Comparison of ENCODE assay signal across 8 mouse cellular contexts in the genomic region with DNA sequence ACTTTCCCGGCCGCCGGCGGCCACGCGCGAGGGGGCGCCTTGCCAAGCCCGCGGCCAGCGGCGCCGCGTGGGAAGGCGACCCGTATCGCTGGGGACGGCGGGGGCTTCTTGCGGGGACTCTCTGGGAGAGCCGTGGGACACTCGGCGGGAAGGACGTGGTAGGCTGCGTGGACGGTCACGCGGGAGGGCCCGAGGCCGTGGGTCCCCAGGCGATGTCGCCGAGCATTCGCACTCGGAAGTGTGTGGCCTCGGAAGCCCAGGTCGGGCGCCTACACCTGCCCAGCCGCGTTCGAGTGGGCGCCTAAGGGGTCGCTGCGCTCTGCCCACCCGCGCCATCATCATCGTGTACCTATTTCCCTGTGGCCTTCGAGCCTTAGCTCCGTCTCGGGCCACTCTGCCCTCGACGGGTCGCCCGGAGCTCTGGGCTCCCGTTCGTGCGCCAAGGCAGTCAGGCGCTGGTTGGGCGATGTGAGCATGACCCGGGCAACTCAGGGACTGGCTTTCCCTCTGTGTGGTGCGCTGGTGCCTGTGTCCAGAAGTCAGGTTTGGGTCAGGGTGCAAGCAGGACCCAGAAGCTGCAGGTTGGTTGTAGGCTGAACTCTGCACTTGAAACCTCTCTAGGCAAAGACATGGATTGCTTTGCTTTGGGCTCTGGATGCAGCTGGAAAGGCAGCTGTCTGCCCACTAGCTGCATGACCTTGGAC. TPM values are rescaled to one million over a fixed set of nuclear protein-coding genes. Genes with fewer than 3 reads are reported as not detected.
DNase-seq lines count a peak whose midpoint lies in the region; ATAC-seq and TF ChIP-seq lines count a peak whose summit lies in the region.

No protein-coding gene starts in this region.

- peak overlapping the region; percentile 54 for H3K4me3 ChIP-seq in layer of hippocampus, adult 2 months
- peak overlapping the region; percentile 57 for H3K4me3 ChIP-seq in forebrain, embryonic 11.5 days (ENCODE audit: low read depth, low read length)
- peak overlapping the region; percentile 53 for H3K4me3 ChIP-seq in kidney, postnatal 0 days (replicated peaks; ENCODE audit: low read depth, low read length)
- peak overlapping the region; percentile 61 for H3K4me3 ChIP-seq in neural tube, embryonic 12.5 days

- H3K4me1 ChIP-seq in forebrain, embryonic 11.5 days (replicated peaks; ENCODE audit: control insufficient read depth, insufficient read depth, low read length), result peaks cover 1% of the 10 kb centered on the region; the same call in 1 of the 2 replicates
- peaks cover 4% of the 10 kb centered on the region; the same call in 1 of the 2 replicates for H3K4me1 ChIP-seq in kidney, postnatal 0 days (replicated peaks; ENCODE audit: insufficient read depth, low read length)
- H3K4me1 ChIP-seq in neural tube, embryonic 12.5 days, result peaks cover 13% of the 10 kb centered on the region

- peaks cover 24% of the 10 kb centered on the region for H3K27me3 ChIP-seq in forebrain, embryonic 11.5 days (ENCODE audit: control insufficient read depth, insufficient read depth, low read length)
- peaks cover 5% of the 10 kb centered on the region for H3K27me3 ChIP-seq in kidney, postnatal 0 days (ENCODE audit: insufficient read depth, low read length)
- peaks cover 49% of the 10 kb centered on the region for H3K27me3 ChIP-seq in neural tube, embryonic 12.5 days (replicated peaks)

- peak; percentile 31 for ATAC-seq in forebrain, embryonic 11.5 days (replicated peaks; ENCODE audit: low FRiP score)
- ATAC-seq in kidney, postnatal 0 days (replicated peaks; ENCODE audit: low FRiP score, low read depth), result peak; percentile 25; the same call in 1 of the 2 replicates
- ATAC-seq in neural tube, embryonic 12.5 days (ENCODE audit: low FRiP score, low read depth), result peak; percentile 48; the same call in 1 of the 2 replicates

- peak overlapping the region; percentile 63 for H3K9ac ChIP-seq in forebrain, embryonic 11.5 days (ENCODE audit: low read length)
- peak overlapping the region; percentile 57 for H3K9ac ChIP-seq in kidney, postnatal 0 days (ENCODE audit: low read depth, low read length)
- peak overlapping the region; percentile 56 for H3K9ac ChIP-seq in neural tube, embryonic 12.5 days

- H3K4me2 ChIP-seq in forebrain, embryonic 11.5 days (ENCODE audit: low read depth, low read length, severe bottlenecking), result peak overlapping the region; percentile 96
- H3K4me2 ChIP-seq in kidney, postnatal 0 days (ENCODE audit: low read length), result peak overlapping the region; percentile 99
- H3K4me2 ChIP-seq in neural tube, embryonic 12.5 days (replicated peaks), result peak overlapping the region; percentile 98

- no peaks in the 10 kb centered on the region for H3K36me3 ChIP-seq in forebrain, embryonic 11.5 days (ENCODE audit: control insufficient read depth, insufficient read depth, low read length)
- no peaks in the 10 kb centered on the region for H3K36me3 ChIP-seq in kidney, postnatal 0 days (ENCODE audit: insufficient read depth, low read length)
- no peaks in the 10 kb centered on the region for H3K36me3 ChIP-seq in neural tube, embryonic 12.5 days

- no peak for DNase-seq in layer of hippocampus, adult 2 months (ENCODE audit: low spot score in 2 of 2)
- DNase-seq in layer of hippocampus, postnatal 25 days (ENCODE audit: extremely low spot score in 1 of 2, low spot score in 1 of 2), result no peak
- DNase-seq in forebrain, embryonic 11.5 days (ENCODE audit: low spot score), result no peak
- no peak for DNase-seq in kidney, postnatal 0 days (ENCODE audit: low spot score)
- DNase-seq in cerebellum, postnatal 10 days, result no peak
- no peak for DNase-seq in thymus, postnatal 36 days
- DNase-seq in T-cell, adult 2 months (ENCODE audit: low spot score), result no peak

- no peaks in the 10 kb centered on the region for H3K9me3 ChIP-seq in forebrain, embryonic 11.5 days (ENCODE audit: control insufficient read depth, low read length)
- no peaks in the 10 kb centered on the region for H3K9me3 ChIP-seq in kidney, postnatal 0 days (replicated peaks; ENCODE audit: low read length)
- H3K9me3 ChIP-seq in neural tube, embryonic 12.5 days, result no peaks in the 10 kb centered on the region

- peak overlapping the region; percentile 39 for H3K27ac ChIP-seq in layer of hippocampus, adult 2 months
- no peak overlapping the region for H3K27ac ChIP-seq in forebrain, embryonic 11.5 days (ENCODE audit: low read depth, low read length)
- no peak overlapping the region for H3K27ac ChIP-seq in kidney, postnatal 0 days
- H3K27ac ChIP-seq in neural tube, embryonic 12.5 days, result no peak overlapping the region

- 4% methylated on average over 61 of the region's 61 CpGs for WGBS in forebrain, embryonic 11.5 days
- 4% methylated on average over 54 of the region's 61 CpGs for WGBS in kidney, postnatal 0 days
- 3% methylated on average over 61 of the region's 61 CpGs for WGBS in neural tube, embryonic 12.5 days

- no peak for TF ChIP-seq CTCF in layer of hippocampus, adult 2 months (conservative IDR thresholded peaks at IDR 0.05)
- TF ChIP-seq CTCF in kidney, postnatal 0 days (IDR thresholded peaks at IDR 0.05; ENCODE audit: low read depth), result no peak

RNA-seq across cellular contexts. Expression of a gene that starts 1.1 kb away (rescaled TPM):
- total RNA-seq in layer of hippocampus, adult 2 months (2021), result 10 to 100 TPM; 16.4 to 17.1 TPM
- total RNA-seq in layer of hippocampus, postnatal 25 days (2021), result 10 to 100 TPM; 13.7 to 16.4 TPM
- 2.7 and 3.1 TPM in 2 replicates for polyA plus RNA-seq in forebrain, embryonic 11.5 days (2014; fragmentation: Nextera tagmentation; extraction: Ambion mirVana)
- polyA plus RNA-seq in kidney, postnatal 0 days (2015; fragmentation: Nextera tagmentation; extraction: Ambion mirVana), result 3.2 and 4.2 TPM in 2 replicates
- polyA plus RNA-seq in neural tube, embryonic 12.5 days (2016; fragmentation: Nextera tagmentation; extraction: Ambion mirVana), result 1.5 and 1.8 TPM in 2 replicates
